Mouse (Mus musculus): ENCODE data around the gene Ctps. TPM values are rescaled to one million over a fixed set of nuclear protein-coding genes. Genes with fewer than 3 reads are reported as not detected.
A peak's percentile ranks its signal among the peaks of the same experiment; 100 is the strongest.
"Not testable (repeated sequence)": the region's sequence is repeated elsewhere in the genome, so short reads cannot be mapped to it uniquely, and the experiment has no call there.

The Ctps gene
- 8.6 and 10.0 TPM in 2 replicates for total RNA-seq (2015; ENCODE audit: low replicate concordance)
- total RNA-seq (2017; ENCODE audit: low replicate concordance): 8.9 and 13.5 TPM in 2 replicates

DNA sequence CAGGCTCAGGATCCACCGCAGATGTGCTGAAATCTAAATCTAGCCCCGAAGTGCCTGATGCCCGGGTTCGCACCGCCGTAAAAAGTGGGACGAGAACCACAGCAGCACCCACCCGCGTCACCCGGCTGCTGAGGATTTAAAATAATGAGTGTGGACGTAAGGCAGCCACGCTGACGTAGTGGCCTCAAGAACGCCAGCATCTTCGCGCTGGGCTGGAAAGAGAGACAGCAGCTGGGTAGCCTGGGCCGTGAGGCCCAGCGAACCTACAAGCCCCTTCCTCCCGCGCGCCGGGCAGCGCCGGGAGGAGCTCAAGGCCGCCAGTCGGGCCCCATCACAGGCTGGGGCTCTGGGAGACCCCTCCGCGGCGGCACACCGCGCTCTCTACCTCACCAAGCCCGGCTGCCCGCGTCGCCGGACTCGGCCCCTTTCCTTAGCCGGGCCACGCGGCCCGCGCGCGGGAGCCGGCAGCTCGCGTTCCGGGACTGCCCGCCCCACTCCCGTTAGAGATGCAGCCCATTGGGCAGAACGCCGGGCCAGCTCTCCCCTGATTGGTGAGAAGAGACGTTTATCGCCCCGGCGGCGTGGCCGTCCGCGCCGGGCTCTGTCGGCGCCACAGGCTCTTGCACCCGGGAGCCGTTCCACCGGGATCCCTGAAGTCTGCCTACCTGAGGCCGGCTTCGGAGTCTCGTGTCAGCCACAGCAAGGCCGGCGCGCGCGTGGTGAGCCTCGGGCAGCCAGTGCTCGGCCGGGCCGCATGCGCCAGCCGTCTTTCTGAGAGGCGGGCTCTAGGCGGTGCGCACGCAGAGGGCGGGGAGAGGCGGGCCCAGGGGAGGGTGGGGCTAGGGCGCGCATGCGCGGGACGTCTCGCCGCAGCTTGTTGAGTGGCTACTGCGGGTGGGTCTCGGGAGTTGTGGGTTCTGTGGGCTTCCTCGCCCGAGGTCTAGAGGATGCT, at the start of gene Ctps:
TSS of gene Ctps (minus strand) at position 791 of the 952 bp plus-strand sequence.
- ATAC-seq (replicated peaks; ENCODE audit: low FRiP score, poor library complexity, severe bottlenecking): peak; percentile 91

DNA sequence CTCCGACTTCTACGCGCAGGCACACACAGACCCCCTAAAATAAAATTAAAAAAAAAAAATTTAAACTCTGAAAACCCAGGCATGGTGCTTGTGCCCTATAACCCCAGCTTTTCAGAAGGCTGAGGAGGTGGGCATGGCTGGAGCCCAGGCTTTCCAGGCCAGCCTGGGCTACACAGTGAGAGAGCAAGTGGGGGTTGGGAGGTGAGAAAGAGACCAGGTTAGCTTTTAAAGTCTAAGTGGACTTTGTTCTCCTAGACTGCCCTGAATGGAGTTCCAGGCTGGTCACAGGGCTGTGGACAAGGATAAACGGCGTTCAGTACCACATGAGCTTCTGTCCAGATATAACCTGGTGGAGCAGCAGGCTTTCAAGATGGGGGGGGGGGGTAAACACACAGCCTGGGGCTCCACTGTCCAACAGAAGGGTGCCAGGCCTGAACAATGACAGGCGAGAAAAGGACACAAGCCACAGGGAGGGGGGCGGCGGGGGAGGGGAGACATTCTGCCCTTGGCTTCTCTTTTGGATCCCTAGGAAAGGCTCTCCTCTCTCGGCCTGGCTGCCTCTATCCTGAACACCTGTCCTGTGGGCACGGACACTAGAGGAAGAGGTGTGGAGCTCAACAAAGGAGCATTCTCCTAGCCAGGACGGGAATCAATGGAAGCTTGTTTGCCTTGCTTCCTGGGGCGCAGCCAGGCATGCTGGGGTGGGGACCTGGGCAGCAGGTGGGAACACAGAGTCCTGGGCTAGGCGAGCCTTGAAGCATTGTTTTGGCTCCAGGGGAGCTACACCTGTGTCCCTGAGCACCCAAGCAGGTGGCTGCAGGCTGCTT, 46.3 kb upstream of the Ctps start:
- no peak for ATAC-seq (replicated peaks; ENCODE audit: low FRiP score, poor library complexity, severe bottlenecking)

DNA sequence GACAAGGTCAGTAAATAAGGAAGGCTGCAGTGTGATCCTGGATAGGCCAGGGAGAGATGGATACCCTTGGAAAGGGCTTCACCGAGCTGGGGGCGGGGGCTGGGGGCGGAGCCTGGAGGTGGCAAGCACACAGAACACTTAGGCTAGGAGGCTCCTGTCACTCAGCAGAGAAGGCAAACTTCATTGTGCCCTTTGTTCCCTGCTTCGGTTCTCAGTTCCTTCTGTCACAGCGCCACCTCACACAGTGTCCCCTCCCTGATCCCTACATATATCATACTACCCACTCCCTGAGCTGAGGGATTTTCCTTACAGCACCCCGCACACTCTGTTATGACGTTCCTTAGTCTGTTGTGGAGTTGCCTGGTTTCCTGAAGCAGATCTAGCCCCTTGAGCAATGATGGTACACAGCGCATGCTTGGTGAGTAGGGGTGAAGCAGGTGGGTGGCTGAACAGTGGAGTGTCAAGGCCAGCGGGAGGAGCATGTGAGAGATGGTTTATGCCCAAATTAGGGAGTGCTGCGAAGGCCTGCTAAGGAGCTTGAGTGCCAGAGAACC, 45.5 kb upstream of the Ctps start:
- ATAC-seq (replicated peaks; ENCODE audit: low FRiP score, poor library complexity, severe bottlenecking): no peak

DNA sequence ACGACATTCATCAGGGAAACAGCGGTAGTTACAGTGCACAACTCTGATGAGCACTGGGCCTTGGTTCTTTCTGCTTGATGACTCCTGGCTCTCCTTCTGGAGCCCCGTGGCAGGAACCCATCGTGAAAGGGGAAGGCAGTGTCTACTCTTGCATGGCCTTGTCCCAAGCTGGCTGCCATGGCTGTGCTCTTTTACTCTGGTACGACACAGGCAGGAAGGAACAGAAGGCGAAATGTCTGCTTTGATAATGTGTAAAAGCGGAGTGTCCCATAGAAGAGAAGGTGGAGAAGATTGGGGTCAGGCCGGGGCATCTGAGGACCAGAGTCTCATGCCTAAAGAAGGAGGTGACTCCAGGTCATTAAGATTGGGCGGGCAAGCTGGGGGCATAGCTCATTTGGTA, 44.6 kb upstream of the Ctps start:
- ATAC-seq (replicated peaks; ENCODE audit: low FRiP score, poor library complexity, severe bottlenecking): no peak

DNA sequence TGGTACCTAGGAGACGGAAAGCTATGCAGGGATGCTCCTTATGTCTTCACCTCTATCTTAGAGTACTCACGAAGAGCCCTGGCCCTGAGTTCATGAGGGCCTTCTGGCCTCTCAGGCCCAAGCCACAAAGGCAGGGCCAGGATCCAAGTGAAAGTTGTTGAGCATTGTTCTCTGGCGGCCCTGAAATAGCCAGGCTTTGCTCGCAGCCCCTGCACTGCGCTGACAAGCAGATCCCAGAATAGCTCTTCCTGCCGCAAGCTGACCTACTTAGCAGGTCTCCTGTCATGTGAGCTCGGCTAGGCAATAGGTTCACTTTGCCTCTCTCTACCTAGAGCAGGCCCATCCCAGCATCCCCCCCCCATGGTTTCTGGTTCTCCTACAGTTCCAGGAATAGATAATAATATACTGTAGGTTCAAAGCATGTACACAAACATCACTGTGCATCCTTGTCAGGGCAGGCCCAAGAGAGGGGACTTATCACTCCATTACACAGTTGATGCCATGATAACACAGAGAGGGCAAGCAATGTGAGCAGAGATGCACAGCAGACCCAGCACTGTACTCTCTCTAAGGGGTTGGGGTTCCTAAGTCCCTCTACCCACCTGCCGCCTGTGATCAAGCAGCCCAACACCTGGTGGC, 43.7 kb upstream of the Ctps start:
- ATAC-seq (replicated peaks; ENCODE audit: low FRiP score, poor library complexity, severe bottlenecking): no peak

DNA sequence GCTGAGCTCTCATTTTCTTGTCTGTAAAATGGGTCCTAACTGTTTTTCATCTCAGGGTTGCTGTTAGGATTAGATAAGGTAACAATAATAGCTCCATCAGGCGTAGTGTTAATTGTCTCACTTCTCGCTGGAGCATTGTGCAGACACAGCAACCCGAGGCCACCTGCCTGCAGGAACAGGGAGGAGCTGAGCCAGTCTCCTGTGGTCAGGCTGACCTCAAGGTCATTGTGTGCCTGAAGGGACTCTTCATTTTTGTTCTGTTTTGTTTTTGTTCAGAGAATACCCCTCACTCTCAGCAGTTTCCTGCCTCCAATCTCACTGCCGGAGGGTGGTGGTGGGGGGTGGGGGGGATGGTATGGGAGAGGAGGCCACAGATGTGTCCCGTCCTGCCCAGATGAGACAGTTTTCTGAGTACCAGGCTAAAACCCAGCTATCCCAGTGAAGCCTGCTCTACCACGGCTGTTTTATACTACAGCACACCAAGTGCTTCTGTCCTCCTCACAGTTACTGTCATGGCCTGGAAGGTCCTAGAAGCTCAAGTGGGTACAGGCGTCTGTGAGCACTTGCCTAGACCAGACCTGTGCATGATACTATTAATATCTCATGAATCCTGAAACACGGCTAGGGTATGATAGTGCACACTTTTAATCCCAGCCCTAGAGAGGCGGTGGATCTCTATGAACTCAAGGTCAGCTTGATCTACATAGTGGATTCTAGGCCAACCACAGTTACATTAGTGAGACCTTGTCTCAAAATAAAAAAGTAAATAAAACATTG, 42.4 kb upstream of the Ctps start:
- ATAC-seq (replicated peaks; ENCODE audit: low FRiP score, poor library complexity, severe bottlenecking): no peak

DNA sequence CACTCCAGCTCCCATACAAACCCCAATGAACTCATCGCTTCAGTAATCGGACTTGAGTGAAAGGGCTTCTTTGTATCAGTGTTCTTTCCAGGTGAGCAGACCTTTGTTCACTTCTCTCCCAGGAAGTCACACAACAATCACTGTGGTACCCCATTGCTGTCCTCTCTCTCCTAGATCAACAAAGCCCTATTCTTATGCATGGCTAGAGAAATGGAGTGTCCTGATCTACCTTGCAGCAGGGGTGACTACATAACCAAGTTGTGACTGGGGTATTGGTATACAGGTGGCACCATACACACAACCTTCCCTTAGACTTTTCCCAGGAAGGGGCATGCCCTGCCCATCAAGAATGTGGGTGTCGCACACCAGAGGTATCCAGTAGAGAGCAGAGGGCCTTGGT, 40.9 kb upstream of the Ctps start:
- ATAC-seq (replicated peaks; ENCODE audit: low FRiP score, poor library complexity, severe bottlenecking): no peak

DNA sequence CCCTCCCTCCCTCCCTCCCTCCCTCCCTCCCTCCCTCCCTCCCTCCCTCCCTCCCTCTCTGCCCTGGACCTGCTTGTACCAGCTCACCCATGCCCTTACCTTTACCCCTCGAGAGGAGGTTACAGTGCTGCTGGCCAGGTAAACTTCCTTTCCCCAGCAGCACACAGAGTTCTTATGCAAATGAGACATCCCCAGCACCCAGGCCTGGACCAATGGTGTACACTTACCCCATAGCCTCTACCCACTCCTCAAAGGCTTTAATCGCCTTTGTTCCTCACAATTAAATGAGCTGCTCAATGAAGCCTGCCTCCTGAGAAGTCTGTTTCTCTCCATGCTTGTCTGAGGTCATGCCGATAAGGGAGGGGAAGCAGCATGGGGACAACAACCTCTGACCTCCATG, 36.9 kb upstream of the Ctps start:
- ATAC-seq (replicated peaks; ENCODE audit: low FRiP score, poor library complexity, severe bottlenecking): no peak

DNA sequence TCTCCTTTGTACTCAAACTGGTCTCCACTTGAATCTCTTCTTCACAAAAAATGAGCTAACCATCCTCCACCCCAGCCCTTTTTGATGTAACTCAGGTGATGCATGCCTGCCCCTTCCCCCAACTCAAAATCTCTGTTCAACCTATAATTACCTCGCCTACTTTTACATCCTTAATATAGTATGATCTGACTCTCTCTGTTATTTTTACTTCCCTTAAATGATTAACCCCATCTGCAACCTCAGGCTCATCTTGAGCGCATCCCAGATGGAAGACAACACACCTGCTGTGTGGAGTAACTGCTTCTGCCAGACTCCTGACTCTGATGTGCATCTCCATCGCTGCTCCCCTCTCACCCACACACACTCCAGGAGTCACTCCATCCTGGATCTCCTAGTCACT, 32.6 kb upstream of the Ctps start:
- no peak for ATAC-seq (replicated peaks; ENCODE audit: low FRiP score, poor library complexity, severe bottlenecking)

DNA sequence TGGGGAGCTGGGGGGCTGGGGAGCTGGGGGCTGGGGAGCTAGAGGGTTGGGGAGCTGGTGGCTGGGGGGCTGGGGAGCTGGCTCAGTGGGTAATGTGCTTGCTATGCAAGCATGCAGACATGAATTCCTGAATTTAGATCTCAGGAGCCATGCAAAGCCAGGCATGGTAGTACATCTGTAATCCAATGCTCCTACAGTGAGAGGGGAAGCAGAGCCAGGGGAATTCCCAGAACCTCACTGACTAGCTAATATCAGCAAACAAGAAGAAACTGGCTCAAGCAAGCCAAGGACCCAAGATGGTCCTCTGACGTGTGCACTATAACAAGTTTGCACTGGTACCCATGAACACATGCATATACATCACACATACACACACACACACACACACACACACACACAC, 31.7 kb upstream of the Ctps start:
- no peak for ATAC-seq (replicated peaks; ENCODE audit: low FRiP score, poor library complexity, severe bottlenecking)

DNA sequence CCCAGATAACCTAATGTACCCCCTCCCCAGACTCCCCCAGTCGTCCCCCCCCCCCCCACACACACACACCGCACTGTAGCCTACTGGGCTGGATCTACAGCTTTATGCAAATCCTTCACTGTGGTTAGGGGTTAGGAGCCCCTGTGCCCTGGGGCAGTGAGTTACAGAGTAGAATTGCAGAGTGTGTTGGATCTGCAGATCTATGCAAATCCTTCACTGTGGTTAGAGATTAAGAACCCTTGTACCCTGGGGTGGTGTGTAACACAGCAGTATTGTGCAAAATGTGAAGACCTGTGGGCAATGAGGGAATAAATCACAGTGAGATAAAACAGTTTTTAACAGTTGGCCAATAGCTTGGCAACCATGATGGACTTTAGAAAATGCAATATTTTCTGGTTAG, 28.8 kb upstream of the Ctps start:
- ATAC-seq (replicated peaks; ENCODE audit: low FRiP score, poor library complexity, severe bottlenecking): no peak

DNA sequence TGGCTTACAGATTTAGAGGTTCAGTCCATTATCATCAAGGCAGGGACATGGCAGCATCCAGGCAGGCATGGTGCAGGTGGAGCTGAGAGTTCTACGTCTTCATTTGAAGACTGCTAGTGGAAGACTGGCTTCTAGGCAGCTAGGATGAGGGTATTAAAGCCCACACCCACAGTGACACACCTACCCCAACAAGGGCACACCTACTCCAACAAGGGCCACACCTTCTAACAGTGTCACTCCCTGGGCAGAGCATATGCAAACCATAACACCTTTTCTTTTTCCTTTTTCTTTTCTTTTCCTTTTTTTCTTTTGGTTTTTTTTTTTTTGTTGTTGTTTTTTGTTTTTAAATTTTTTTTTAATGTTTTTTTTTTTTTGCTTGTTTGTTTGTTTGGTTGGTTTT, 26.1 kb upstream of the Ctps start:
- not testable (repeated sequence) for ATAC-seq (replicated peaks; ENCODE audit: low FRiP score, poor library complexity, severe bottlenecking)

DNA sequence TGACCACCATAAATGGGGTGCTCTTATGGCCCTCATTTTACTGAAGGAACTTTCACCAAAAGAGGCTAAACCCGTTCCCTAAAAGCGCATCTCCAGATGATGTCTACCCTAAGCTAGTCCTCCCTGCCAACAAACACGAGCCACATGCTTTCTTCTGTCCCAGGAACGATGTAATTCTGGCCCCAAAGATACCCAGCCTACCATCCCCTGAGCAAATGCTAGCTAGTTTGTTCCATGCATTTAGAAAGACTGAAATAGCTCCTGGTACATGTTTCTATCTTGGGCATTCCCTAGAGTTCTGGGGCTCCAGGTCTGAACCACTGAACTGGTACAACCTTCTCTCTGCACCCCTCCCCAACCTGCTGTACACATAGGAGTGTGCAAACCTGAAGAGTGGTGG, 20.9 kb upstream of the Ctps start:
- ATAC-seq (replicated peaks; ENCODE audit: low FRiP score, poor library complexity, severe bottlenecking): no peak

DNA sequence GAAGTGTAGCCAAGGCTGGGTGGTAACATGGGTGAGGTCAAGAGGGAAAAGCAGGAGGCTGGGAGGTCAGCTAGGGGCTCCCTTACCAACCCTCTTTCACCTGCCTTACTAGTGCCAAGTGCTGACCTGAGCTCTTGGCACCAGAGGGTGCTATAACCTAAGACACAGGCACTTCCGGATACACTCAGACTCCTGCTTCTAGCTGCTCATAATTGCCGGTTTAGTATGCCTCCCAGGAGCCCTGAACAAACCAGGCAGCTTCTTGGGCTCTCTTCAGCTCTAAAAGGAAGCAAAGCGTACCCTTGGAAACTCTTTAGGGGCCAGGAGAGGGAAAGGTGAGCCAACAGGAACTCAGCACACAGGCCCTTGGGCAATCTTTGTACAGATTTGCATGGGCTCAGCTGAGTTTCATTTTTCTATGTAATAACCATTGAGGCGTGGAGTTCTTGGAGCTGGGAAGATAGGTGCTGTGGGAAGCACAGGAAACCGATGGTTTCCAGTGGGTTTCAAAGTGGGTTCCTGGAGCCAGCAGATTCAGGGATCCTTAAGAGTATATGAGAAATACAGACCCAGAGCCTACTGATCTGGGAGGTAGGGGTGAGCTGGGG, 19.8 kb upstream of the Ctps start:
- peak; percentile 79 for ATAC-seq (replicated peaks; ENCODE audit: low FRiP score, poor library complexity, severe bottlenecking)

DNA sequence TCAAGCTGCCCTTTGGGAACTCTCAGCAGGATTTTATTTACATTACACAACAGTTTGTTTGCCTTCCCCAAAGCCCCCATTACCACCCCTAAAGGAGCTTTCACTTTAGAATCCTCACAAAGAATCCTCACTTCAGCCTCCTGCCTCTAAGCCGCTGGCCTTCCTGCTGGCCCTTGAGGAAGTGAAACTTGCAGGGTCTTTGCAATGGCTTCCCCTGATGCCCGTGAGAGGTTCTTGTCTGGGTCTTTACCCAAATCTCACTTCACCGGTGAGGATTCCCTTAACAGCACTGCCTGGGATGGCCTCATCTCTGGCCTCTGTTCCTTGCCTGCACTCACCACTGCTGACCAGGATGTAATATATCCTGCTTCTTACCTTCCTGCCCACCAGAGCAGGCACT, 19.0 kb upstream of the Ctps start:
- no peak for ATAC-seq (replicated peaks; ENCODE audit: low FRiP score, poor library complexity, severe bottlenecking)

DNA sequence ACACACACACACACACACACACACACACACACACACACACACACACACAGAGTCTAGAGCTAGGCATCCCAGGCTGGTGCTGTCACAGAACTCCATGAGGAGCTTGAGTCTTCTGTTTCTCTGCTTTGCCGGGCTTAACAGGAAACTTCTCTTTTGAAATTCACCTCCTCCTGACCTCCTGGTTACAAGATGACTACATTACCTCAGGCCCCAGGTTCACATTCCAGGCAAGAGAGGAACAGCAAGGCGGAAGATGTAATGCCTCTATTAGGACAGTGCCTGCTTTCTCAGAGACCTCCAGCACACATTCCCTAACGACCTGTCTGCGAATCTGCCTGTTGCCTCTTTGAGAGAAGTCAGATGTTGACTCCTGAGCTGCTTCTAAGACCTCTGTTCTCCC, 18.4 kb upstream of the Ctps start, which contains the start of gene Gm8439:
TSS of gene Gm8439 (plus strand) at position 301 of the 400 bp plus-strand sequence.
- no peak for ATAC-seq (replicated peaks; ENCODE audit: low FRiP score, poor library complexity, severe bottlenecking)

DNA sequence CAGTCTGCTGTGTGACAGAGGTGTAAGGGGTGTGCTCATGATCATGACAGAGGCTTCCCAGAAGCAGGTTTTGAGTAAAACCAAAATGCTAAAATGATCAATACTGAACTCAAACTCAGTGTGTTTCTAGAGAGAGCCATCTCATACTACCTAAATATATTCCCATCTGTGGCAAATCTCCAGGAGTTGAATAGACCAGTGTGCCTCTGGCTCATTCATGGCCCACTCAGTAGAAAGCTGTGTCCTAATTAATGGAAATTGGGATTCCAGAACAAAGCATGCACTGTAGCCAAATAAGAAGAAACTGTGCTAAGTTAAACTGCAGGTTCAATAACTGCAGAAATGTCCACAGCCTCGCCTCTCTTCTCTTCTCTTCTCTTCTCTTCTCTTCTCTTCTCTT, 16.9 kb upstream of the Ctps start:
- no peak for ATAC-seq (replicated peaks; ENCODE audit: low FRiP score, poor library complexity, severe bottlenecking)

DNA sequence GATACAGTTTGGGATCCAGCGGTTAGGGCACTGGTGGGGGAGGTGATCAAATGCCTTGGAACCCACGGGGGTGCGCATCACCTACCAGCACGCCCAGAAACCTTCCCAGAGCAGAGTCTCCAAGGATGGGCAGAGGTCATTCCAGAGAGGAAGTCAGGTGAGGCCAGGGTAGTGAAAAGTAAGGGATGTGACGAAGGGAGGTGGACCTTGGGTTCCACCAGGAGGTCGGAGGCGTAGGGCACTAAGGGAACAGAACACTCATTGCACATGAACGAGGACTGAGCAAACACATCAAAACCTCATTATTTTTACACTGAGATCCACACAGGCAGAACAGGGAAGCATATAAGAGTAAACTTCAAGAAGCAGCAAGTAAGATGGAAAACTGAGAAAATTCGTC, 11.6 kb upstream of the Ctps start:
- no peak for ATAC-seq (replicated peaks; ENCODE audit: low FRiP score, poor library complexity, severe bottlenecking)

DNA sequence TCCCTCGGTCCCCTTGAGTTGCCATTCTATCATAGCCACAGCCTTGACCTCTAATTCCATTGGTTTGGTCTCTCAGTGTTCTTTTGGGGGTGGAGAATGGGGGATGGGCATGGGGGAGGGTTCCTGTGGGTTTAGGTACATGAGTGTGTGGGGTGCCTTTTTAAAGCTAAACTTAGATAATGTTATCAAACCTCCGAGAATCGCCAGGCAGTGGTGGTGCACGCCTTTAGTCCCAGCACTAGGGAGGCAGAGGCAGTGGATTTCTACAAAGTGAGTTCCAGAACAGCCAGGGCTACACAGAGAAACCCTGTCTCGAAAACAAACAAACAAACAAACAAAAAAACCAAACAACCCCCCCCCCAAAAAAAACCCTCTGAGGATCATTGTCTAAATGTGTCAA, 10.8 kb upstream of the Ctps start:
- no peak for ATAC-seq (replicated peaks; ENCODE audit: low FRiP score, poor library complexity, severe bottlenecking)

Measured in erythroblast, adult 5-6 weeks (primary cell).